Mouse (Mus musculus) midbrain, embryonic 11.5 days (tissue): ENCODE results near the gene Gm21818. TPM values are rescaled to one million over a fixed set of nuclear protein-coding genes. Genes with fewer than 3 reads are reported as not detected.
"Not testable (repeated sequence)": the region's sequence is repeated elsewhere in the genome, so short reads cannot be mapped to it uniquely, and the experiment has no call there.

Experiments
- ATAC-seq: fragments of 200-750 bp; cut with Nextera tagmentation; 2 replicates; pipeline ENCODE4 v1.8.0; 2017; ENCODE audit warnings: moderate TSS enrichment, moderate library complexity; ENCODE audit not compliant: low FRiP score
- DNase-seq: peaks from one replicate; pipeline ENCODE4 v3.0.0; 2015; ENCODE audit warnings: low spot score; ENCODE audit errors: missing footprints
- H3K27ac ChIP-seq: fragments of 300-500 bp; sonication (generic); 2 replicates; pipeline ENCODE4 v1.5.1; 2014; ENCODE audit warnings: low read depth, low read length
- H3K27me3 ChIP-seq: fragments of 300-500 bp; sonication (generic); 2 replicates; pipeline ENCODE4 v1.6.1; 2014; ENCODE audit warnings: mild to moderate bottlenecking, low read length, moderate library complexity, mixed read lengths; ENCODE audit not compliant: control insufficient read depth, insufficient read depth
- H3K36me3 ChIP-seq: fragments of 300-500 bp; sonication (generic); 2 replicates; pipeline ENCODE4 v1.6.1; 2014; ENCODE audit warnings: mild to moderate bottlenecking, low read length, moderate library complexity, mixed read lengths; ENCODE audit not compliant: control insufficient read depth, insufficient read depth
- H3K4me1 ChIP-seq: fragments of 300-500 bp; sonication (generic); 2 replicates; pipeline ENCODE4 v1.6.1; 2014; ENCODE audit warnings: low read length; ENCODE audit not compliant: control insufficient read depth, insufficient read depth
- H3K4me2 ChIP-seq: fragments of 300-500 bp; sonication (generic); 2 replicates; pipeline ENCODE4 v1.6.1; 2014; ENCODE audit warnings: mild to moderate bottlenecking, moderate library complexity
- H3K4me3 ChIP-seq: fragments of 300-500 bp; sonication (generic); 2 replicates; pipeline ENCODE4 v1.5.1; 2014; ENCODE audit warnings: low read depth, low read length
- H3K9ac ChIP-seq: fragments of 300-500 bp; sonication (generic); 2 replicates; pipeline ENCODE4 v1.6.1; 2014; ENCODE audit warnings: low read length
- H3K9me3 ChIP-seq: fragments of 300-500 bp; sonication (generic); 2 replicates; pipeline ENCODE4 v1.6.1; 2016; ENCODE audit warnings: low read length; ENCODE audit not compliant: control insufficient read depth
- WGBS: fragments of 180-500 bp; shearing (Covaris S2); extraction: QIAGEN DNeasy Blood & Tissue Kit; methylation state at CpG from one replicate; pipeline ENCODE4 v1.1.7; 2014; 5-methylcytosine and 5-hydroxymethylcytosine counted together
- polyA plus RNA-seq: library from polyadenylated mRNA; unstranded; fragments of >200 nt; fragmentation: Nextera tagmentation; extraction: Ambion mirVana; gene quantifications from 2 replicates; pipeline ENCODE4 v1.2.1, GENCODE M21; 2014

Gm21818 gene
- polyA plus RNA-seq = not detected in 2 replicates

GRCm38 (mm10) chr13:120172133-120172532 is at the start of gene Gm21818:
Gene Gm21818 (plus strand): TSS chr13:120172433.
- ATAC-seq, DNase-seq, H3K4me1 ChIP-seq, H3K4me2 ChIP-seq, H3K9ac ChIP-seq, H3K9me3 ChIP-seq, H3K36me3 ChIP-seq, H3K27me3 ChIP-seq, H3K4me3 ChIP-seq, H3K27ac ChIP-seq: not testable (repeated sequence)
- WGBS = 68% methylated on average over 4 of the region's 4 CpGs

DNA sequence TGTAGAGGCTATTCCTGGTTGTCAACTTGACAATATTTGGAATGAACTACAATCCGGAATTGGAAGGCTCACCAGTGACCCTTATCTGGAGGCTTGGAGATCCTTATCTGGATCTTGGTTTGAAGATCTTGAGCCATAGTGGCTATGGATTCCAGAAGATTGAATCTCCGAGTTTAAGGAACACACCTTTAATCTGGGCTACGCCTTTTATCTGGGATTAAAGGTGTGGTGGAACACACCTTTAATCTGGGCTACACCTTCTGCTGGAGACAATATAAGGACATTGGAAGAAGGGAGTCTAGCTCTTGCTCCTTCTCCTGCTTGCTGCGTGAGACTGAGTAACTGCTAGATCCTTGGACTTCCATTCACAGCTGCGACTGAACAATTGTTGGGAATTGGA is 32.3 kb upstream of the Gm21818 start, which contains the start of gene Gm20767:
Gene Gm20767, plus strand, starts transcription at position 301 of the 400 bp plus-strand sequence.
- H3K36me3 ChIP-seq, H3K4me1 ChIP-seq, H3K9ac ChIP-seq, H3K27me3 ChIP-seq, H3K4me2 ChIP-seq, ATAC-seq, H3K4me3 ChIP-seq, H3K9me3 ChIP-seq, H3K27ac ChIP-seq, DNase-seq: not testable (repeated sequence)
- WGBS = 67% methylated on average over 1 of the region's 5 CpGs

DNA sequence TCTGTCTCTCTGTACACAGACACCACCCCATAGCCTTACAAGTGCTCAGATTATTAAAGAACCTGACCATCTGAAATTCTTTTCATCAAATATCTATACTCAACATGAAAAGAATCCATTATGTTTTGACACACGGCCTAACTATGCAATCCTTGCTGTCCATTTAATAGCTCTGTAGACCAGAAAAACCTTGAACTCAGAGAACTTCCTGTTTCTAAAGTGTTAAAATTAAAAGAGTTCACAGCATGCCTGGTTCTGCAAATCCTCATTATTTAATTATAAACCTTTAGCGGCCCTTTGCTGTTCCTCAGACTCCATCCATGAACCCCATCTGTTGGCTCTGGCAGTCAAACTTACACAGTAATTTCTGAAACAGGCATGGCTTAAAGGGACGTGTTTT is 29.9 kb upstream of the Gm21818 start:
- 78% methylated on average over 2 of the region's 3 CpGs for WGBS
- not testable (repeated sequence) for H3K27me3 ChIP-seq, H3K27ac ChIP-seq, H3K9me3 ChIP-seq, H3K4me1 ChIP-seq, DNase-seq, H3K9ac ChIP-seq, ATAC-seq, H3K4me3 ChIP-seq, H3K4me2 ChIP-seq, H3K36me3 ChIP-seq

GRCm38 (mm10) chr13:120149660-120150407 is 22.4 kb upstream of the Gm21818 start:
- H3K9ac ChIP-seq, H3K4me1 ChIP-seq, H3K27me3 ChIP-seq, H3K27ac ChIP-seq, DNase-seq, H3K4me3 ChIP-seq, H3K36me3 ChIP-seq, H3K9me3 ChIP-seq, ATAC-seq, H3K4me2 ChIP-seq: not testable (repeated sequence)
- WGBS = 68% methylated on average over 3 of the region's 4 CpGs

DNA sequence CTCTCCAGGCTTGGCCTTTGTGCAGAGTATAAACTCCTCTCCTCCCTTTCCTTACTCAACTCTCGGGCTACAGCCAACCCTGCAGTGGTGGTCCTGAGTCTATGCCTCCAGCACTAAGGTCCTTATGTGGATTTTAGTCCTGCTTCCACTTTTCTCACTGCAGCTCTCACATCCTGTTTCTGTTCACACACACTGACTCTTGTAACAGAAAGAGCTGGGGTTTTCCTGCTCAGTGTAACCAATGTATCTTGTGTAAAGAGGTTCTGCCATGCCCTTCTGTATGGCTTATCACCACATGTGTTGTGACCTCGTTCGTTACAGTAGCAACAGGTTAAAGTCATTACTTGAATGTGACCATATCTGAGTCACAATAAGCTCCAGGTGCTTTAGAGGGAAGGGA is 21.6 kb upstream of the Gm21818 start:
- H3K27me3 ChIP-seq, H3K4me2 ChIP-seq, H3K9me3 ChIP-seq, ATAC-seq, H3K4me1 ChIP-seq, H3K27ac ChIP-seq, H3K9ac ChIP-seq, H3K4me3 ChIP-seq, H3K36me3 ChIP-seq, DNase-seq: not testable (repeated sequence)
- 74% methylated on average over 3 of the region's 3 CpGs for WGBS

- H3K4me1 ChIP-seq, H3K36me3 ChIP-seq, H3K4me2 ChIP-seq, ATAC-seq, H3K4me3 ChIP-seq, H3K27ac ChIP-seq, DNase-seq, H3K27me3 ChIP-seq, H3K9me3 ChIP-seq, H3K9ac ChIP-seq: not testable (repeated sequence)
- 55% methylated on average over 5 of the region's 5 CpGs for WGBS
These were observed 3.9 kb upstream of the Gm21818 start for GRCm38 (mm10) chr13:120168301-120168700.

DNA sequence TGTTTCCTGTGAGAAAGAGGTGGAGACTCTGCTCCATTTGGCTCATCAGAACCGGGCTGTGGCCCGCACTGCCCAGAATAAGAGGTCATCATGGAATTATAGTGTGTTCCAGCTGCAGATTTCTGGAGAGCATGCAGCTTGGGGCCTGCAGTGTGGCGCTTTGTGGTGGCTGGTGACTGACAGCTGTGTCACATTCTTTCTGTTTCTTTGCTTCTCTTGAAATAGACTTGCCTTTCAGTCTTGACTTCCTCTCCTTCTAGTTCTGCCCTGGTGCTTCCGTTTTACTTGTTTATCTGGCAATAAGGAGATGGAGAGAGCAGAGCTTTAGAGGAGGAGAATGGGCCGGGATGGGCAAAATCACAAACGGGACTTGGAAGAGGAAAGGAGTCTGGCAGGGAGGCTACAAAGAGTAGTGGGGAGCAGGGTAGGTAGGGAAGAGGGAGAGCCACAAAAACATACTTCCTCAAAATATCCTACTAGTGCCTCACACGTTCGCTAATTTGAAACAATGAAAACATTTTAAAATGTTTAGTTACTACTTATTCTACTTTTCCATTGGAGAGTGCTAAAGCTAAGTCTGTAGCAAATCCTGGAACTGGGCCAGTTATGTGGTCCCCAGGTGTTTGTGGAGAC is 24.1 kb downstream of the Gm21818 start:
- WGBS = 86% methylated on average over 7 of the region's 8 CpGs
- not testable (repeated sequence) for H3K27me3 ChIP-seq, ATAC-seq

GRCm38 (mm10) chr13:120215847-120216246 is 43.6 kb downstream of the Gm21818 start, which contains the start of gene Gm21762:
Gene Gm21762 (minus strand): TSS chr13:120215947.
- H3K9ac ChIP-seq, H3K4me1 ChIP-seq, H3K4me3 ChIP-seq, H3K4me2 ChIP-seq, DNase-seq, H3K9me3 ChIP-seq, H3K27ac ChIP-seq, H3K27me3 ChIP-seq, ATAC-seq, H3K36me3 ChIP-seq: not testable (repeated sequence)
- WGBS = no CpG with 5 or more reads among the region's 2 CpGs

More for the DNA sequence above, 24.1 kb downstream of the Gm21818 start:
- not testable (repeated sequence) for H3K9ac ChIP-seq, DNase-seq, H3K27ac ChIP-seq, H3K4me1 ChIP-seq, H3K4me2 ChIP-seq, H3K9me3 ChIP-seq, H3K36me3 ChIP-seq, H3K4me3 ChIP-seq

GRCm38 (mm10) chr13:120220922-120221321 is 48.7 kb downstream of the Gm21818 start:
- H3K9ac ChIP-seq, DNase-seq, H3K4me3 ChIP-seq, H3K36me3 ChIP-seq, H3K9me3 ChIP-seq, H3K27ac ChIP-seq, H3K4me2 ChIP-seq, H3K4me1 ChIP-seq, H3K27me3 ChIP-seq, ATAC-seq: not testable (repeated sequence)
- 84% methylated on average over 5 of the region's 5 CpGs for WGBS
